9 mouse cellular contexts compared by ENCODE assay signal in the genomic region with DNA sequence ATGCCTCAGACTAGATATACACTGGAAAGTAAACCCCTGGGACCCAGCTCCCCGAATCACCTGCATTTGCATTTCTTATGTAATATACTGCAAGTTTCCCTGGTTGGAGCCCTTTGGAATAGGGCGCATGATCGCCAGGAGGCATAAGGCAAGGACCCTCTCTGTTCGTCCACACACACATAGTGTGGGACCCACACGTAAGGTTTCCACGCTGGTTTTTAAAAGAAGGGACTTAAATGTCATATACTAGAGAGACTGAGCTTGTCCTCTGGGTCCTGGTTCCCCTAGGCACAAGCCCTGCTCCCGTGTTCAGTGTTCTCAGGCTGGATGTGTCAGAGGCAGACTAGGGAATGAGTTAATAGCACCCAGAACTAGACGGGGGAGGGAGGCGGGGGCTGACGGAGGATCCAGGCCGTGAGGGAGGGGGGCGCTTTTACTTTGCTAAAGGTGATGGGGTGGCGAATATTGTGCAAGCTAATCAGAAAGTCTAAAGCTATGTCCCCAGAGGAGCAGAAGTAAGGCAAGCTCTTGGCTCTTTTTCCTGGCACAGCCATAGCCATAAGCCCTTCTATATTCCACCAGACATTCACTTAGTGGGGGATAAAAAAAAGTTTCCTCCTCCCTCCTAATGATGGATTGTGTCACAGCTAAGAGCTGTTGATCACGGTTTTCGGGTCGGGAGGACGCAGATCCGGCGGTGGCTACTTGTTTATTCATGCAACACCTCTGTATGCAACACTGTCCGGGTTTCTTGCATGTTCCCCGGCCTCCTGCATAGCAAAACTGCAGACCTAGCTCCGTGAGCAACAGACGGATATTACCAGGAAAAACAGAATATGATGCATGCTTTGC. TPM values are rescaled to one million over a fixed set of nuclear protein-coding genes. Genes with fewer than 3 reads are reported as not detected.
DNase-seq lines count a peak whose midpoint lies in the region; ATAC-seq and TF ChIP-seq lines count a peak whose summit lies in the region.
"Had no signal": no experiment of that assay in that cellular context is flagged by ENCODE, and none has a peak within 500 bp of the region (broad histone marks: within the 10 kb centered on the region; RNA-seq: fewer than 3 reads in every experiment).

No protein-coding gene starts in this region.

- peak overlapping the region; percentile 73 for H3K9ac ChIP-seq in midbrain, embryonic 16.5 days (ENCODE audit: low read depth, low read length)

- H3K4me1 ChIP-seq in midbrain, embryonic 16.5 days (ENCODE audit: control insufficient read depth, insufficient read depth, low read length): peaks cover 13% of the 10 kb centered on the region

- H3K27me3 ChIP-seq in midbrain, embryonic 16.5 days (ENCODE audit: control insufficient read depth, insufficient read depth, low read depth, low read length): no peaks in the 10 kb centered on the region

- 3% methylated on average over 23 of the region's 23 CpGs for WGBS in midbrain, embryonic 16.5 days

- intact Hi-C loops in gastrocnemius, adult 2 months (cut with DNase I): no loop called here

- no peak overlapping the region for H3K27ac ChIP-seq in gastrocnemius, adult 2 months
- peak overlapping the region; percentile 79 for H3K27ac ChIP-seq in midbrain, embryonic 16.5 days (ENCODE audit: low read length)

- peak overlapping the region; percentile 19; the same call in 1 of the 2 replicates for H3K4me3 ChIP-seq in gastrocnemius, adult 2 months
- peak overlapping the region; percentile 60 for H3K4me3 ChIP-seq in midbrain, embryonic 16.5 days (ENCODE audit: low read depth, low read length)
- H3K4me3 ChIP-seq: myocyte had no signal

- no peaks in the 10 kb centered on the region for H3K36me3 ChIP-seq in midbrain, embryonic 16.5 days (ENCODE audit: control insufficient read depth, insufficient read depth, low read length)

- no peaks in the 10 kb centered on the region for H3K9me3 ChIP-seq in midbrain, embryonic 16.5 days (replicated peaks; ENCODE audit: control insufficient read depth, low read length, poor library complexity, severe bottlenecking)

- no peak for TF ChIP-seq CTCF in gastrocnemius, adult 2 months (IDR thresholded peaks at IDR 0.05)

- DNase-seq in gastrocnemius, adult 2 months: no peak
- DNase-seq in gastrocnemius, adult 8-10 months (ENCODE audit: low spot score in 2 of 2): no peak
- peak; percentile 59 to 62 for DNase-seq in cerebellum, postnatal 10 days
- peak; percentile 31 to 50 for DNase-seq in frontal cortex, postnatal 25 days (ENCODE audit: low spot score in 2 of 2)
- peak; percentile 59 for DNase-seq in layer of hippocampus, postnatal 14 days (ENCODE audit: low spot score in 2 of 2)
- DNase-seq in gastrocnemius, postnatal 4 days (ENCODE audit: low spot score in 2 of 2): no peak

- peak overlapping the region; percentile 71 for H3K4me2 ChIP-seq in midbrain, embryonic 16.5 days (ENCODE audit: low read length)

- peak; percentile 46 for ATAC-seq in midbrain, embryonic 16.5 days
- ATAC-seq in megakaryocyte, adult 5-6 weeks (ENCODE audit: poor library complexity, severe bottlenecking): no peak

RNA-seq across cellular contexts. Expression of a gene that starts 1.0 kb away (rescaled TPM):
- total RNA-seq in gastrocnemius, adult 2 months (2021): not detected
- under 1 TPM in 1 of 4 experiments, not detected in 3; 0.07 TPM for total RNA-seq in gastrocnemius, adult 8-10 months (2022)
- total RNA-seq in layer of hippocampus, postnatal 14 days (2021): 10 to 100 TPM; 30.1 to 35.2 TPM
- polyA plus RNA-seq in midbrain, embryonic 16.5 days (2015; fragmentation: Nextera tagmentation; extraction: Ambion mirVana): 36.5 and 36.8 TPM in 2 replicates
- not detected in 2 replicates for total RNA-seq in megakaryocyte, adult 5-6 weeks (2015)
- not detected in 2 replicates for total RNA-seq in megakaryocyte, adult 5-6 weeks (2017)
- under 1 TPM in 1 of 2 experiments, not detected in 1; 0.10 TPM for total RNA-seq in gastrocnemius, postnatal 4 days (2021)
- polyA plus RNA-seq: myocyte had no signal

Comparison
In these comparisons a context has a peak if more than half of its experiments do, and no peak if none do; other contexts are left out.
1. DNase-seq: peak in cerebellum, postnatal 10 days (2 of 2), frontal cortex, postnatal 25 days (2 of 2) and layer of hippocampus, postnatal 14 days (2 of 2); none in gastrocnemius, adult 2 months (single experiment), gastrocnemius, adult 8-10 months (0 of 2) and gastrocnemius, postnatal 4 days (0 of 2).
2. RNA of a gene that starts 1.0 kb away (total RNA-seq): 30.1 to 35.2 TPM in layer of hippocampus, postnatal 14 days; 0.10 TPM in gastrocnemius, postnatal 4 days, not detected in gastrocnemius, adult 2 months, 0.07 TPM in gastrocnemius, adult 8-10 months and not detected in megakaryocyte, adult 5-6 weeks; every median in the first group is over 10 times any median in the second.